21 mouse cellular contexts compared by ENCODE assay signal in genomic region chr3:31050375-31050774, GRCm38 (mm10). TPM values are rescaled to one million over a fixed set of nuclear protein-coding genes. Genes with fewer than 3 reads are reported as not detected.
A peak's percentile ranks its signal among the peaks of the same experiment; 100 is the strongest.
DNase-seq lines count a peak whose midpoint lies in the region; ATAC-seq and TF ChIP-seq lines count a peak whose summit lies in the region.
"Had no signal": no experiment of that assay in that cellular context is flagged by ENCODE, and none has a peak within 500 bp of the region (broad histone marks: within the 10 kb centered on the region; RNA-seq: fewer than 3 reads in every experiment).

No protein-coding gene starts in this region.

- no peak for DNase-seq in hindbrain, embryonic 14.5 days (ENCODE audit: low spot score)
- peak; percentile 82 for DNase-seq in brain, embryonic 14.5 days (ENCODE audit: low read depth)
- no peak for DNase-seq in embryonic facial prominence, embryonic 11.5 days (ENCODE audit: low spot score)
- DNase-seq in urinary bladder, postnatal 10 days (ENCODE audit: low spot score), result no peak
- no peak for DNase-seq in lung, postnatal 36 days
- DNase-seq: adrenal gland, postnatal 14 days; cerebellum, adult 11 months; gastrocnemius, postnatal 14 days; kidney, postnatal 36 days; lung, adult 2 months; right cerebral cortex, adult 18-20 months; thymus, postnatal 14 days had no signal

- WGBS in hindbrain, embryonic 16.5 days, result 66% methylated on average over 7 of the region's 7 CpGs
- WGBS in hindbrain, embryonic 14.5 days, result 54% methylated on average over 7 of the region's 7 CpGs
- 66% methylated on average over 7 of the region's 7 CpGs for WGBS in embryonic facial prominence, embryonic 11.5 days
- 51% methylated on average over 7 of the region's 7 CpGs for WGBS in midbrain, embryonic 16.5 days

- H3K4me3 ChIP-seq in hindbrain, embryonic 16.5 days (ENCODE audit: low read length), result no peak overlapping the region
- no peak overlapping the region for H3K4me3 ChIP-seq in hindbrain, embryonic 14.5 days (replicated peaks; ENCODE audit: low read length)
- H3K4me3 ChIP-seq in embryonic facial prominence, embryonic 11.5 days (ENCODE audit: low read depth, low read length), result no peak overlapping the region
- H3K4me3 ChIP-seq in midbrain, embryonic 16.5 days (ENCODE audit: low read depth, low read length), result no peak overlapping the region
- H3K4me3 ChIP-seq: embryonic facial prominence, embryonic 12.5 days; heart, embryonic 15.5 days; intestine, embryonic 15.5 days; left cerebral cortex, adult 2 months; limb, embryonic 12.5 days; liver, embryonic 12.5 days had no signal

- no peak for TF ChIP-seq POLR2A in brain, embryonic 14.5 days (IDR thresholded peaks at IDR 0.05; ENCODE audit: borderline replicate concordance, extremely low read depth, insufficient read depth, insufficient read length, poor library complexity, severe bottlenecking)

- H3K9ac ChIP-seq in hindbrain, embryonic 16.5 days (ENCODE audit: low read depth, low read length), result no peak overlapping the region
- no peak overlapping the region for H3K9ac ChIP-seq in hindbrain, embryonic 14.5 days
- H3K9ac ChIP-seq in embryonic facial prominence, embryonic 11.5 days (replicated peaks; ENCODE audit: low read length), result no peak overlapping the region
- H3K9ac ChIP-seq in midbrain, embryonic 16.5 days (ENCODE audit: low read depth, low read length), result no peak overlapping the region
- H3K9ac ChIP-seq: embryonic facial prominence, embryonic 12.5 days; heart, embryonic 15.5 days; intestine, embryonic 15.5 days; limb, embryonic 12.5 days; liver, embryonic 12.5 days had no signal

- H3K4me1 ChIP-seq in hindbrain, embryonic 16.5 days (ENCODE audit: control insufficient read depth, insufficient read depth, low read depth, low read length), result no peaks in the 10 kb centered on the region
- H3K4me1 ChIP-seq in hindbrain, embryonic 14.5 days (replicated peaks; ENCODE audit: control insufficient read depth, insufficient read depth, low read length), result no peaks in the 10 kb centered on the region
- no peaks in the 10 kb centered on the region for H3K4me1 ChIP-seq in embryonic facial prominence, embryonic 11.5 days (ENCODE audit: control insufficient read depth, insufficient read depth, low read length)
- no peaks in the 10 kb centered on the region for H3K4me1 ChIP-seq in midbrain, embryonic 16.5 days (ENCODE audit: control insufficient read depth, insufficient read depth, low read length)
- H3K4me1 ChIP-seq: embryonic facial prominence, embryonic 12.5 days; intestine, embryonic 15.5 days; limb, embryonic 12.5 days; liver, embryonic 12.5 days had no signal

- peaks cover 6% of the 10 kb centered on the region; the same call in 1 of the 2 replicates for H3K36me3 ChIP-seq in hindbrain, embryonic 16.5 days (ENCODE audit: control insufficient read depth, insufficient read depth, low read length)
- H3K36me3 ChIP-seq in hindbrain, embryonic 14.5 days (replicated peaks; ENCODE audit: control insufficient read depth, insufficient read depth), result peaks cover 42% of the 10 kb centered on the region
- H3K36me3 ChIP-seq in embryonic facial prominence, embryonic 11.5 days (replicated peaks; ENCODE audit: control insufficient read depth, insufficient read depth, low read depth, low read length), result no peaks in the 10 kb centered on the region
- no peaks in the 10 kb centered on the region for H3K36me3 ChIP-seq in midbrain, embryonic 16.5 days (ENCODE audit: control insufficient read depth, insufficient read depth, low read length)

- TF ChIP-seq CTCF in brain, embryonic 14.5 days (IDR thresholded peaks at IDR 0.05; ENCODE audit: borderline replicate concordance, extremely low read depth, insufficient read depth, insufficient read length), result no peak

- no peak overlapping the region for H3K4me2 ChIP-seq in hindbrain, embryonic 16.5 days (ENCODE audit: low read length)
- no peak overlapping the region for H3K4me2 ChIP-seq in hindbrain, embryonic 14.5 days (replicated peaks)
- H3K4me2 ChIP-seq in embryonic facial prominence, embryonic 11.5 days (ENCODE audit: low read depth, low read length), result no peak overlapping the region
- H3K4me2 ChIP-seq in midbrain, embryonic 16.5 days (ENCODE audit: low read length), result no peak overlapping the region
- H3K4me2 ChIP-seq: embryonic facial prominence, embryonic 12.5 days; heart, embryonic 15.5 days; intestine, embryonic 15.5 days; limb, embryonic 12.5 days; liver, embryonic 12.5 days had no signal

- H3K27ac ChIP-seq in hindbrain, embryonic 16.5 days (ENCODE audit: low read depth, low read length), result no peak overlapping the region
- no peak overlapping the region for H3K27ac ChIP-seq in hindbrain, embryonic 14.5 days
- H3K27ac ChIP-seq in embryonic facial prominence, embryonic 11.5 days (replicated peaks; ENCODE audit: low read depth, low read length), result no peak overlapping the region
- H3K27ac ChIP-seq in midbrain, embryonic 16.5 days (ENCODE audit: low read length), result no peak overlapping the region
- H3K27ac ChIP-seq: embryonic facial prominence, embryonic 12.5 days; heart, embryonic 15.5 days; intestine, embryonic 15.5 days; left cerebral cortex, adult 2 months; limb, embryonic 12.5 days; liver, embryonic 12.5 days had no signal

- peak; percentile 79; the same call in 1 of the 2 replicates for ATAC-seq in hindbrain, embryonic 16.5 days
- ATAC-seq in hindbrain, embryonic 14.5 days (ENCODE audit: low FRiP score), result no peak
- ATAC-seq in embryonic facial prominence, embryonic 11.5 days (replicated peaks; ENCODE audit: insufficient number of reproducible peaks, low FRiP score, low TSS enrichment, low read depth), result peak; percentile 73; the same call in 1 of the 2 replicates
- ATAC-seq in midbrain, embryonic 16.5 days, result peak; percentile 56; the same call in 1 of the 2 replicates
- ATAC-seq: intestine, embryonic 15.5 days; liver, embryonic 12.5 days; Patski had no signal

- H3K27me3 ChIP-seq in hindbrain, embryonic 16.5 days (replicated peaks; ENCODE audit: control insufficient read depth, insufficient read depth, low read length), result no peaks in the 10 kb centered on the region
- H3K27me3 ChIP-seq in hindbrain, embryonic 14.5 days (ENCODE audit: control insufficient read depth, insufficient read depth, low read length), result no peaks in the 10 kb centered on the region
- H3K27me3 ChIP-seq in embryonic facial prominence, embryonic 11.5 days (ENCODE audit: control insufficient read depth, insufficient read depth, low read length), result no peaks in the 10 kb centered on the region
- no peaks in the 10 kb centered on the region for H3K27me3 ChIP-seq in midbrain, embryonic 16.5 days (ENCODE audit: control insufficient read depth, insufficient read depth, low read depth, low read length)
- H3K27me3 ChIP-seq: embryonic facial prominence, embryonic 12.5 days; heart, embryonic 15.5 days; intestine, embryonic 15.5 days; limb, embryonic 12.5 days; liver, embryonic 12.5 days; Patski had no signal

- H3K9me3 ChIP-seq in hindbrain, embryonic 16.5 days (ENCODE audit: control insufficient read depth, low read length), result no peaks in the 10 kb centered on the region
- H3K9me3 ChIP-seq in hindbrain, embryonic 14.5 days (ENCODE audit: control insufficient read depth, low read length), result no peaks in the 10 kb centered on the region
- no peaks in the 10 kb centered on the region for H3K9me3 ChIP-seq in embryonic facial prominence, embryonic 11.5 days (replicated peaks; ENCODE audit: control insufficient read depth, low read length)
- no peaks in the 10 kb centered on the region for H3K9me3 ChIP-seq in midbrain, embryonic 16.5 days (replicated peaks; ENCODE audit: control insufficient read depth, low read length, poor library complexity, severe bottlenecking)
- H3K9me3 ChIP-seq: embryonic facial prominence, embryonic 12.5 days; heart, embryonic 15.5 days; intestine, embryonic 15.5 days; limb, embryonic 12.5 days; liver, embryonic 12.5 days had no signal

RNA-seq across cellular contexts. Expression of gene Skil, which starts 44.5 kb away (rescaled TPM):
- polyA plus RNA-seq in hindbrain, embryonic 16.5 days (2015; fragmentation: Nextera tagmentation; extraction: Ambion mirVana), result 20.4 and 23.5 TPM in 2 replicates
- polyA plus RNA-seq in hindbrain, embryonic 14.5 days (2014; fragmentation: Nextera tagmentation; extraction: Ambion mirVana), result 34.4 and 36.5 TPM in 2 replicates
- polyA plus RNA-seq in brain, embryonic 14.5 days (2012; rRNA removed), result 18.7 and 24.5 TPM in 2 replicates
- polyA plus RNA-seq in embryonic facial prominence, embryonic 11.5 days (2014; fragmentation: Nextera tagmentation; extraction: Ambion mirVana), result 34.8 and 37.7 TPM in 2 replicates
- polyA plus RNA-seq in midbrain, embryonic 16.5 days (2015; fragmentation: Nextera tagmentation; extraction: Ambion mirVana), result 29.9 and 32.4 TPM in 2 replicates

RNA-seq across cellular contexts. Expression of gene Prkci, which starts 54.8 kb away (rescaled TPM):
- polyA plus RNA-seq in hindbrain, embryonic 16.5 days (2015; fragmentation: Nextera tagmentation; extraction: Ambion mirVana), result 25.3 and 27.9 TPM in 2 replicates
- 34.6 and 39.8 TPM in 2 replicates for polyA plus RNA-seq in hindbrain, embryonic 14.5 days (2014; fragmentation: Nextera tagmentation; extraction: Ambion mirVana)
- polyA plus RNA-seq in brain, embryonic 14.5 days (2012; rRNA removed), result 38.6 and 41.7 TPM in 2 replicates
- polyA plus RNA-seq in embryonic facial prominence, embryonic 11.5 days (2014; fragmentation: Nextera tagmentation; extraction: Ambion mirVana), result 51.4 and 57.1 TPM in 2 replicates
- polyA plus RNA-seq in midbrain, embryonic 16.5 days (2015; fragmentation: Nextera tagmentation; extraction: Ambion mirVana), result 25.4 and 25.5 TPM in 2 replicates
